Mouse (Mus musculus): ENCODE results near the gene Icam5.
A peak's percentile ranks its signal among the peaks of the same experiment; 100 is the strongest.
"Not testable (repeated sequence)": the region's sequence is repeated elsewhere in the genome, so short reads cannot be mapped to it uniquely, and the experiment has no call there.

Icam5 gene

DNA sequence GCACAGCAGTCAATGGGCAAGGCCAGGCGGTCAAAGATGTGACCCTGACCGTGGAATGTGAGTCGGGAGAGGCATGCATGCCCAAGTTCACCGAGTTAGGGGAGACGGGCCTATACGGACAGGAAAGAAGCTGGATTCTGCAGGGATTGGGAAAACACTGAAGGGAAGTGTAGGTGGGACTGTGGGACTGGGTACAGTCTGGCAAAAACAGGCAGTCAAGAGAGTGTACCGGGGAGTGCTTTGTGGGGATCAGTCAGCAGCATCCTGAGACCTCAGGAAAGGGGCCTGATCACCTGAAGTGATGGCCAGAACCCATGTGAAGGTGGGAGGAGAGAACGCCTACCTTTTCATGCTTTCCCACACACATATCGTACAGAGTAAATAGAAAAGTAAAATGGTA is 3.7 kb downstream of the Icam5 start:
- no peak for DNase-seq (ENCODE audit: low read depth)

- DNase-seq (ENCODE audit: low read depth), result no peak
These were observed 4.3 kb downstream of the Icam5 start for GRCm38 (mm10) chr9:21036161-21036560.

GRCm38 (mm10) chr9:21036666-21037065 is 4.8 kb downstream of the Icam5 start:
- no peak for DNase-seq (ENCODE audit: low read depth)

- DNase-seq (ENCODE audit: low read depth), result no peak
These were observed 5.6 kb downstream of the Icam5 start for GRCm38 (mm10) chr9:21037481-21037891.

DNA sequence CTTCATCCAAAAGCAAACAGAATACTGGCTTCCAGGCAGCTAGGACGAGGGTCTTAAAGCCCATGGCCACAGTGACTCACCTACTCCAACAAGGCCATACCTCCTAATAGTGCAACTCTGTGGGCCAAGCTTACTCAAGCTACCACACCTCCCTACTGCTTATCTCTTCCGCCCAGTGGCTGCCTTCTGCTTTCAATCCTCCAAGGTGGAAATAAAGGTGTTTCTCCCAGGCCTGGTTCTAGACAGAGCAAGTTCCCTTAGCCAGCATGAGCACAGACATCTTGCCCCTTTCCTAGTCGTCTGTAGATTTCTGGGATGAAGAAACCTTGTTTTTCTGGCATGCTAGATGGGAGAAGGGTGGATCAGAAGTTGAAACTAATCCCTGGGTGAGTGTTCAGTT is 7.9 kb downstream of the Icam5 start:
- no peak for DNase-seq (ENCODE audit: low read depth)

- DNase-seq (ENCODE audit: low read depth), result no peak
These were observed 9.4 kb downstream of the Icam5 start for GRCm38 (mm10) chr9:21041308-21041707.

DNA sequence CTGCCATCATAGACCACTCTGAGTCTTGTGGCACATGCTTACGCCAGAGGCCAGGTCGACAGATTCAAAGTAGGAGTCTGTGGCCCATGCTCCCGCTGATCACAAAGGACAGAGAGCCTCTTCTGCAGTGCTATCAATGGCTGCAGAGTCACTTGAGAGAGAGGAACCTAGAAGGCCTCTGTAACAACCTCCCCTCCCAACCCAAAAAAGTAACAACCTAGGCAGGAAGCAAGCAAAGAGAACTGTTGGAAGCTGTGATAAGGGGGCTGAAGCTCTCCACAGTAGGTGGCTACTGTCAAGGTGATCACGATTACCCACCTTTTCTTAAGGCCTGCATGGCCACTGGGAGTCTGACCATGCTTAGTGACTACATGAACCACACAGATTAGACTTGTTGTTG is 11.7 kb downstream of the Icam5 start:
- DNase-seq (ENCODE audit: low read depth), result no peak

GRCm38 (mm10) chr9:21044785-21045184 is 12.9 kb downstream of the Icam5 start:
- not testable (repeated sequence) for DNase-seq (ENCODE audit: low read depth)

DNA sequence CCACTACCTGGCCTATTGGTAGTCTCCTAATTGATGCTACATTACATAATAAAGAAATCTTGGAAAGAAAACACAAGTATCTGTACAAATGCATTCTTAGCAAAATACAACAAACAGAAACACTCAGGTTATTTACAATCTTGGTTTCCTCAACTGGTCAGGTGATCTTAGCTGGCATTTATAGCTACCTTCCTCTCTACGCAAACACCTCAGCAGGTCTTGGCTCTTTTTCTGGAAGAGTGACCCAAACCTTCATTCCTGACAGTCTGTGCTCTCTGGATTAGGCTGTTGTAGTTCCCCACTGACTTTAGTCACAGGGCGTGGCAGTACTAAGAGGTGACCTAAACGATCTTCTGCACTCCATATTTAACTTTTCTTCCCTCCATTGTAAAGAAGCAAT is 13.4 kb downstream of the Icam5 start:
- DNase-seq (ENCODE audit: low read depth), result no peak

DNA sequence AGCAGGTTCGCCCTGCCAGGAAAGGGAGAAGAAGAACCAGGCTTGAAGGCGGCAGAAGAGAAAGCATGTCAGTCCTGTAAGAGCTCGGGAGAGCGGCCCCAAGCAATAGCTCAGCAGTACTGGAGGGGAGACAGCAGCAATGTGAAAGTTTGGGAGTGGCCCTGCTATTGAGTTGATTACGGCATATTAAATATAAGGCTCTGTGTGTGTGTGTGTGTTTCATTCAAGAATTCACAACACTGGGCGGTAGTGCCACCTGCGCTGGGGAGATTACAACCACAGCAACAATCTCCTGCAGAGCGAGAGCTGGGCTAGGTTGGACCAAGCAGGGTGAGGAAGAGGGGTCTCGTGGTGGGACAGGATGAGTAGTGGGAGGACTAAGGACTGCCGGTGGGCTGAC is 19.7 kb downstream of the Icam5 start:
- DNase-seq (ENCODE audit: low read depth), result peak; percentile 34

- DNase-seq (ENCODE audit: low read depth), result no peak
These were observed 31.1 kb downstream of the Icam5 start for GRCm38 (mm10) chr9:21062928-21063327.

DNA sequence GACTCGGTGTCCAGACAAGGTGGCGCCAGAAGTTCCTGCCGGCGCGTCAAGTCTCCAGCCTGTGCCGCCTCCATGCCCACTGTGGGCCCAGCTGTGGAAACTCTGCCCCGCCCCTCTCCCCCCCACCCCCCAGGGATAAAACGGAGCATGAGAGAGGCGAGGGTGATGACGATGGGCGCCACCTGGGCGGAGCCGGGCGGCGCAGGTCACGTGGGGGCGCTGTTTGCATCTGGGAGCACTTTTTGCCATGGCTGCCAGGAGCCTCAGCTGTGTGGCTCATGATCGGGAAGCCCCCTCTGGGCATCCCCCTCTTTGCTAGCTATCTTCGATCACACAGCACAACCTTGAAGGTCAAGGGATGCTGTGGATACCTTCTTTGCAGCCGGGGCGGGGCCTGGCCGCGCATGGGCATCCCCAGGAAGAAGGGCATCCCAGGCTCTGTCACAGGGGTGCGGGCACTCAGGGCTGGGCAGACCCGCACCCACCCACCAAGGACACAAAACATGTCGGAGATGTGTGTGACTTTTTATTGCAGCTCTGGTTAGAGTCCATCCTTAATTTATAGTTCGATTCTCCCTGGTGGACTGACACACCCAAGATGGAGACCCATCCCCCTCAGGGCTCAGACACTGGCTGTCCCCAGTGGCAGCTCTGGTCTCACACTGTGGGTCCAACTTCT is 35.3 kb downstream of the Icam5 start, which contains the start of gene Zglp1:
Gene Zglp1 (minus strand): TSS at position 88 of the 679 bp plus-strand sequence.
- no peak for DNase-seq (ENCODE audit: low read depth)

DNA sequence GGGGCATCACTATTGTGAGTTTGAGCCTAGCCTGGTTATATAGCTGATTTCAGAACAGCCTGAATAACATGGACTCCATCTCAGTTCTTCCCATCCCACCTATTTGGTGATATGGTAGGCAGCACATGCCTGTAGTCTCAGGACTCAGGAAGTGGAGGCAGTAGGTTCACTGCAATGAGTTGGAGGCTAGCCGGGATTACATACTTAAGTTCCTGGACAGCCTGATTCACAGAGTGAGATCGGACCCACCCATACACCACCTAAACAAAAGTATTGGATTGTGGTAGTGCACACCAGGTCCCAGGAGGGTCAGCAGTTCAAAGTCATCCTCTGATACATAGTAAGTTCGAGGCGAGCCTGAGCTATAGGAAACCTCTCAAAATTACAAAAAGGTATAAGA is 40.8 kb downstream of the Icam5 start:
- no peak for DNase-seq (ENCODE audit: low read depth)

- DNase-seq (ENCODE audit: low read depth), result peak; percentile 82
These were observed 41.4 kb downstream of the Icam5 start, which contains the start of the genes Gm49373 and Fdx1l for GRCm38 (mm10) chr9:21073044-21073840. Gm49373 (minus strand) TSS chr9:21073096. Fdx1l (minus strand) TSS chr9:21073614.

GRCm38 (mm10) chr9:21074173-21074572 is 42.3 kb downstream of the Icam5 start:
- no peak for DNase-seq (ENCODE audit: low read depth)

DNA sequence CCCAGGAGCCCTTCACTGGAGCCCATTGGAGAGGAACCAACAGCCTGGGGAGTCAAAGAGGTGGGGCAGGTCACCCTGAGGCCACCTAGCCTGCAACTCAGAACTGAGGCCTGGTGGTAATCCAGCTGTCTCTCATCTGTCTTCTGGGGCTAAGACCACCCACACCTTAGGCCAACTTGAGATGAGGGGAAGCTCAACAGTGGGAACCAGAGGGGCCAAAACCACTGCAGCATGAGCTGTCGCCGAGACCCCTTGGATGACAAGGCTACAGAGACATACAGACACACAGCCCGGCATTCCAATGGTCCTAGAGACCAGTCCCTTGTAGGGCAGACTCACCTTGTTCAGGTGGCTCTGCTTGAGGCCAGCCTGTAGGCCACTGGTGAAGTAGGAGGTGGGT is 43.8 kb downstream of the Icam5 start:
- no peak for DNase-seq (ENCODE audit: low read depth)

GRCm38 (mm10) chr9:21081127-21081526 is 49.3 kb downstream of the Icam5 start:
- no peak for DNase-seq (ENCODE audit: low read depth)

DNA sequence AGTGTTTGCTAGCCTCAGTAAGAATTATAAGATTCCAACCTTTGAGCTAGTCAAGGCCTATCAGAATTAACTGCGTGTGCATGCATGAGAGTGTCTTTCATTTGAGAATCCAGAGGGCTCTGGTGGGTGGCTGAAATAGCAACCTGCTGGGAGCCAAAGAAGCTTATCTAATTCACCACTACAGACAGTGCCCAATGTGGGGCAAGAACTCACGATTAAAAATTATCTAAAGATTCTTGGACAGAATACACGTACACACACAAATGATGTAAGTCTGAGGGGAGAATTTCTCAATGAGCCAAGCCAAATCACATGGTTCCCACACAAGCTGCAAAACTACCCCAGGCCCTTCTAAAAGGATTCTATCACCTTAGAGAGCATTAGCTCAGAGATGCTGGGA is 51.5 kb downstream of the Icam5 start:
- DNase-seq (ENCODE audit: low read depth), result no peak

All from c-Kit-positive CD71-positive TER-119-negative erythroid progenitor cells, embryonic 14.5 days (primary cell).